Mouse (Mus musculus) liver, adult (tissue): Measurements from ENCODE around the gene Ntrk3.

ENCODE experiments used
- GATA4 ChIP-seq: IDR thresholded peaks from 2 replicates; pipeline ENCODE4 v1.6.1; 2014; ENCODE audit warnings: mild to moderate bottlenecking, low read length; ENCODE audit not compliant: insufficient replicate concordance

Ntrk3 gene

DNA sequence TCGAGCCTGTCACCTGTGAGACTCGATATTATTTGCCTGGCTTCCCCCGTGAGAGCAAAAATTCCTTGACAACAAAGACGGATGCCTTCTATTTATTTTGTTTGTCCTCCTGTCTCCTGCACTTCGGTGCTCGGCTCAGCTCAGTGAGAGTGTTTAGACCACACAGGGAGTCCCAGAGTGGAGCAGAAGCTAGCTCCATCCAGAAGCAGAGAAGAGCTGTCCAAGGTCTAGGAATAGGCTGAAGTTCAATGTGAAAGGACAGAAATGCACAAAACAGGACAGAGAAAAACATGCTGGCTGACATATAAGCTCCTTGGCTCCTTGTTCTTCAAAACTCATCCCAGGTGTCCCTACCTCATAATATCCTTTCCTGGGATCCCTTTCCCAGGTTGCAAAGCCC is 207.5 kb downstream of the Ntrk3 start:
- no peak for TF ChIP-seq GATA4

DNA sequence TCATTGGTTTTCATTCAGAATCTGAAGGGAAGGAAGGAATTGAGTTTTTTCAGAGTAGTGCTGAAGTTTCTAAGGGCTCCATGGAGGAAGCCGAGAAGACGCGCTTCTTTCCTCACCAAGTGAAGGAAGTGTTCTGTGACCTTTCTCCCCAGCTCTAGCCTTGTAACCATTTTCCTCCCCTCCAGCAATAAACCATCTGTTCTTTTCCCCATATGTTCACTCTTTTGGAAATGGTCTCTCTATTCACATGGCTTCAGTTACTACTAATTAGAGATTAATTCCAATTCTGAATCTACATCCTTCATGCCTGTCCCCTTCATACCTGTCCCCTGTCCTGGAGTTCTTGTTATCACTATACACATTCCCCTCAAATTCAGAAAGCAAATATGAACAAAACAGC is 209.8 kb downstream of the Ntrk3 start:
- TF ChIP-seq GATA4: no peak

DNA sequence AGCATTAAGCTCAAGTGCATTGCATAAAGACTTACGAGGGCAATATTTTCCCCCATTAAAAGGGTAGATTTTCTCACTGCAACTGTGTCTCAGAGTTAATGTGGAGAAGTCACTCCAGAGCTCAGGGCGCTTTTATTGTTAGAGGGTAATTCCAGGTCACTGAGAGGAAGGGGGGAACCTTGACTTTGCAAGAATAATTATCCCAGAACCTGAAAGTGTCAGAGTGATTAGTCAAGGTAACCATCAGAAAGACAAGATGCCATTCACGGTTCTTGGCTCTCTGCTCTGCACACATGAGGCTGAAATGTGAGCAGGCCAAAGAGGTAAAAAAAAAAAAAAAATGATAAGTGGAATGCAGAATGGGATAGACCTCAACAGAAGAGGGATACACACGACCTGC is 210.2 kb downstream of the Ntrk3 start:
- no peak for TF ChIP-seq GATA4

DNA sequence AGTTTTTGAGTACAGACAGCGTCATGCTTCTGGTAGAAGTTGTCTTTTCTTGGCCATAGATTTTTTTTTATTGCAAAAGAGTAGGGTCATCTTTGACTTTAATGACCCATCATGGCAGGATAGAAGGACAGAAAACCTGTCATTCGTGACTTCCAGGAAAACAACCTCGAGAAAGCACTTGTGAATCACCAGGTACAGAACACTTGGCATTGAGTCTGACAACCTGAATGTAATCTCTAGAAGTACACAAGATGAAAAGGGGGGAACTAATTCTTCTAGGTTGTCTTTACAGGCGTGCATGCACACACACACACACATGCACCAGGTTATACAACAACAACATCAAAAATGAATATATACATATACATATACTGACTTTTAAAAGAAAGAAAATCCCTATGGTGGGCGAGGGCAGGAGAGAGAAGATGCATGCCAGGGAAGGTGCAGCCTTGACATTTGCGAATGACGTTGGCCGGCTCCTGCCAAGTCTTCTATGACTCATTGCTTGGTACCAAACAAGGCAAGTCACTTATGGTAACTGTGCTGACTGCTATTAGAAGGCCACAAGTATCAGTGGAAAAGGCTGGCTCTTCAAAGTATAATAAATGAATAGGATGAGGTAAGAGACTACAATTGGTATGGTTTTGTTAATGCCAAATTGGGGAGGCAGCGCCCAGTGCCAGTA is 217.4 kb downstream of the Ntrk3 start:
- TF ChIP-seq GATA4: no peak

DNA sequence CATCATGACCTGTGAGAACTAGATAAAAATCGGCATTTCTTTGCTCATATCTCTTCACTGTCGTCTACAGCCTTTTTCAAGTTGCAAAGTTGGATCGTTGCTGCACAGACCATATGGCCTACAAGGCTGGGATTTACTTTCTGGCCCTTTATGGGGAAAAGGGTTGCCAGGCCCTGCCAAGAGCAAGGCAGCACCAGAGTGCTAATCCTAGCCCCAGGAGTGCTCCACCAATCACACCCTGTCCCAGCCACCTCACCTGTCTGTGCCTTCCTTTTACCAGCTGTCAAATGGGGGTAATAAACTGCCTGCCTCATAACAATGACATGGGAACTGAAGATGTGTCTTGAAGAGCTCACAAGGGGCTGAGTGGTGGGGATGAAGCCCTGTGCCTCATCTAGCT is 218.1 kb downstream of the Ntrk3 start:
- no peak for TF ChIP-seq GATA4

DNA sequence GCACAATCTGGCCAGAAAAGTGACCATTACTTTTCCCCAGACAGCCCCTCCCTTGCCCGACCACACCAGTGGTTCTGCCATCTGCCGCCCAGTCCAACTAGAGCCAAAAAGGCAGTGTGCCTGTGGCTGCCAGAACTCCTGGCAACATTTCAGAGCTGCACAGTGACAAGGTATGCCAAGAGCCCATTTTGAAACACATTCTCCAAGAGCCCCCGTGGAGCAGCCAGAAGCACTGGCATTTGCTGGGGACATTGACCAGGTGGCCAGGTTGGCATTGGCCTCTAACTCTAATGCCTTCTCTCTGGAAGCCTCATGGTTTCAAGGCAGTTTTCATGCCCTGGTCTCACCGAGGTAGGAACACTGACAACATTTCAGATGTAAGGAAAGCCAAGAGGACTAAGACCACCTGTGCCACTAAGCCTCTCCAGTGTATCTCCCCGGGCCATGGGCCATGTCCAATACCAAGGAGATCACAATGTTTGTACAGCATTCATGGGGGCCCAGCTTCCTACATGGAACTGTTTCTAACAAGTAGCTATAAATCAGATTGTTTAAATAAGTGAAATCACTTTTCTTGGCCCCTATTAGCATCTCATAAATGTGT is 218.9 kb downstream of the Ntrk3 start:
- no peak for TF ChIP-seq GATA4

DNA sequence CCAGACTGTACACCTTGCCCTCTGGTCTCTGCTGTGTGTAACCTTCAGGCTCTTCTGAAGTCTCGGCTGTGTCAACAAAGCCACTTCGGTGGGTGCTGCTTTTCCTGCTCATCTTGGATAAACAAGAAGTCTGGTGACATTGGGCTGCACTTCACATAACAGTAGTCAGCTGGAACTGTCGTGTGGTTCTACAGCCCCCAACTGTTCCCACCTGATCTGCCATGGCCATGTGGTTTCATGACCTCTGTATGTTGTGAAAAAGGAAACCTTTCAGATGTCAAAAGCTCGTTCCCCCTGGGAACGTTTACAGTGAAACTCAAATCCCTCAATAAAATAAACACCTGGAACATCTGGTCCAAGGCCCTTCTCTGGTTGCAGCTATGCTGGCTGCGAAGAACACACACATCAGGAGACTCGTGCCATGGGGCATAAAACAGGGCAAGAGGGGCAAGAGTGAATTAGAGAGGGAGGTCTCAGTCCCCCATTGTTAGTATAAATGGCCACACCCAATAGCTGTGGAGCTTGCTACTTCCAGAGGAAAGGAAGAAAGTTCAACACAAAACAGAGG is 222.7 kb downstream of the Ntrk3 start:
- no peak for TF ChIP-seq GATA4

DNA sequence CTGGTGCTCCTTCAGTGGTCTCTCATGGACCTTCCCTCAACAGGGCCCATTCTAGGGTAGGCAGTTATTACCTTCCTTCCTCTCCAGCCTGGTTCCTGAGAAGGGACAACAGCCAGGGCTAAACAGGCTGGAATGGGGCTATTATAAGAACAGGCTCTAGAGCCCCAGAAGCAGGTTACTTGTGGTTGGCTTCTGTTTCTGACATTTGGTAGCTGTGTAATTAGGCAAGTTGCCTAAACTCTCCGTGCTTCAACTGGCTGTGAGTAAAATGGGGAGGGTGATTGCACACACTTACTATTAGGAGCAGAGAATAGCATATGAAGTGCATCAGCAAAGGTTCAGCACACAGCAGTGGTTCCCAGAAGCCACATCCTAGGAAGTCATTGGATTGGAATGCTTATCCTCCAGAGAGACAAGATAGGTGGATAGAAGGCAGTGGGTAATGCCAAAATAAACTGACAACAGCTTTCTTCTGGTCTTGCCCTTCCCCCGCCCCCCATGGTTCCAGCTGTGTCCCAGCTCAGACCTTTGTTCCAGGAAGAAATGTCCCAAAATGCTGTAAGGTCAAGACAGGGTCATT is 230.7 kb downstream of the Ntrk3 start:
- no peak for TF ChIP-seq GATA4

DNA sequence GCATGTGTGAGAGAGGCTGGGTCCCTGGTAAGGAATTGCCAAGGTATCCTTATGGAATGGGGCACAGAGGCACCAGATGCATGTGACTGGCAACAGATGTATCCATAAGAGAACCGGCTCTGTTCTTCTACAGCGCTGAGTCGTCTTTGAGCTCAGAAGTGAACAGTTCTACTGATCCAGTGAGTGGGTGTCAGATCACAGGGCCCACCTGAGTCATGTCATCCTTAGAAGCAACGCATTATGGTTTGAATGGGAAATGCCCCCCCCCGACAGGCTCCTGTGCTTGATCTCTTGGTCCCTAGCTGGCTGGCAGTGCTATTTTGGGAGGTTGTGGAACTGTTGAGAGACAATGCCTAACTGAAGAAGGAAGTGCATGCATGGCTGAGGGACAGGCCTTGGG is 236.9 kb downstream of the Ntrk3 start:
- no peak for TF ChIP-seq GATA4

DNA sequence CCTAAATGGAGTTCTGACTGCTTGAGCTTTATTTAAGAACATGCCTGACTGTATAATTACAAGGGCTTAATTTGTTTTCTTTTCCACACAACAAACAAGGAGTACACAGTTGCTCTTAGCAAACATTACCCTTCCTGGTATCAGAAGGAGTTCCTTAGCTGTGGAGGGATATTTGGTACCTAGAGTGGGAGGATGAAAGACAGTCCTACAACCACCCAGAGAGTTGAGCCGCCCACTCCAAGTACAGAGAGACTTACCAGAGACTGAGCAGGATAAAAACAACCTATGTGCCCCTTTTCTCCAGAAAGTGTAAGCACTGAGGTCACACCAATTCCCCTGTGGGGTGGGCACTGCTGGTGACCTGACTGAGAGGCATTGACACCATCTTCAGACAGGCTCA is 237.8 kb downstream of the Ntrk3 start:
- TF ChIP-seq GATA4: no peak

DNA sequence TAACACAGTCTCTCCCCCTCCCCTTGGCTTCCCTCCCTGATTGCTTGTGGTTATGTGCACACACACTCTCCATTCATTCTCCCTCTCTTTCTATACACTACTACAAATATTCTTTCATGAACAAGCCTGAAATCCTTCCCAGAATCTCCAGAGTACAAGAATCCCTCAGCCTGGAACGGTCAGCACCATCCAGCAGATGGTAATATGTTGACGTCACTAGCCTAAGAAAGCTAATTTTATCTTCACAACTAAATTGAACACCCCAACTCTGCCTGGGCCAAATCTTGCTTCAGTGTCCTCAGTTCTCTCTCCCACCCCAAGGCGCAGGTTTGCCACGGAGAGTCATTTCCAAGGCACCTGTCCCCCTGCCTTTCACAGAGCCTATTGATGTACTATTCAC is 239.5 kb downstream of the Ntrk3 start:
- no peak for TF ChIP-seq GATA4

DNA sequence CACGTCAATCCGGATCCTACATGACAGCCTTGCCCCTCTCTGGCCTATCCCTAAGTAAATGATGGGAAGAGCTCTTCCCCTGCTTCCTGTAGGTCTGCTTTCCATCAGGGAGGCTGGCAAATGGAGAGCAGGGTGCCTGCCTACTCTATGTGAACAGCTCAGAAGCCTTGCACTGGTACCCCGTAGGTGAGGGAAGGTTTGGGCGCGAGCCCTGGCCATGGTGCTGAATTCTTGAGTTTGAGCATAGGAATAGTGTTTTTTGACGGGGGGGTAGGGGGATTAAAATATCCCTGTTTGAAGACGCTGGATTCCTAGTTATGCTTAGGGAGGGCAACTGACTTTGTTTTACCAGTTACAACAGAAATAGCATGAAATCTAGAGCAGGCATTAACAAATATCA is 240.0 kb downstream of the Ntrk3 start:
- TF ChIP-seq GATA4: no peak

DNA sequence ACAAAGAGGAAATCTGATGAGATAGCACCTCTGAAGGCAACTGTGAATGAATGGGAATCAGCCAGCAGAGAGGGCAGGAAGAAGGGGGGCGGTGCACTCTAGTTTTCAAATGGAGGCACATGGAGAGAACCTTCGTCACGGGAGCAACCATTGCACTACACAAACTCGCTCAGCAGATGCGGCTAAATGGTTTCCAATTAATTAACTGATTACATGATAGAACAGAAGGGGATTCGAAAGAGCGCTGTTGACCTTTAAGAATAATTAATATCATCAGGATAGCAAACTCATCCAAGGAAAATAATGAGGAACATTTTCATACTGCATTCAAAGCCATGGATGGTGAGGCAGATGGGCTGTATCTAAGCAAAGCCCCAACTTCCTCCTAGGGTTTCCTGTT is 244.2 kb downstream of the Ntrk3 start:
- TF ChIP-seq GATA4: no peak

DNA sequence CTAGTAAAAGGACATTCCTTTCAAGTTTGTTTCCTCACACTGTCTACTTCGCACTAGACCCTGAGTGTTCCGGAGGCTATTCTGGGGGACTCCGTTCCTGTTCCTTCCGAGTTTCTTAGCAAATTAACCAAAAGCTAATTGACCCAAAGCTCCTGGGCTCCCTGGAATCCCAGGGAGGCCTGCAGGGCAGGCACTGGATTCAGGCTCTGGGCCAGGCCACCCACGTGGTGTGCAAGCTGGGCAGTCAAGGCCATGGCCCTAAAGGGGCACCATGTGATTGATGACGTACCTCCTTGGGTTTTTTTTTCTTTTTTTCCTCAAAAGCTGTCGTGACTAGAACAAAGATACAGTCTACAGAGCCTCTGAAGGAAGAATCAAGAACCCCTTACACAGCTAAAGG is 246.6 kb downstream of the Ntrk3 start:
- no peak for TF ChIP-seq GATA4

DNA sequence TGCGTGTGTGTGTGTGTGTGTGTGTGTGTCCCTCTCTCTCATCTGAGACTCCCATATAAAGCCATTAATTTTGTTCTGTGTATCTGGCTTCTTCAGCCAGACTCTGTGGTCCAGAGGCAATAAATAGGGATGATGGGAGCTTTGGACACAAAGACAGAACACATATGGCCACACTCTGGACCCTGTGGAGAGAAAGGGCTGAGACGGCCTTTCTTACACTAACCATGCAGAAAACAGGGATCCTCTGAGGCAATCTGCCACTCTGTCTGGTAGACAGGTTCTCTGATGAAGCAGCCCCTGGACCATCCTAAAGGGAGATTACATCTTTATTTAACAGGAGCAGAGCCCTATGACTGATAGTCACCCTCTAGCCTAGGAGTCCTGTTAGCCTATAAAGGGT is 253.5 kb downstream of the Ntrk3 start:
- no peak for TF ChIP-seq GATA4

DNA sequence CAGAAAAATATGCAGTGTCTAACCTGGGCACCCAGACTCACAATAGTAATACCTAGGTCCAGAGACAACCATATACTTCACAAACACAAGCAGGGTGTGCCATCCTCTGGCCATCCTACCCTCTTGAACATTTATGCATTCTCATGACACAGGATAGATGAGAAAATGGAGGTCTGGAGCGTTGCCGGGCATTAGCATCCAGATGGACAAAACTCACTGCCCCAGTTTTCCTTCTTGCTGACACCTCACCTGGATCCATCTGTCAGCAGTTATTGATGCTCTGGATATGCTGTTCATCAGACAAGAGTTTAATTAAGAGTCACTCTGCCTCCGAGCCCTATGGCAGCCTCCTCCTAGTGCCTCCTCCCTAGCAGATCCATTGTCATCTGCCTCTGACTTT is 254.1 kb downstream of the Ntrk3 start:
- TF ChIP-seq GATA4: no peak
